Mouse (Mus musculus) heart, adult 18-20 months (tissue): Measurements from ENCODE around the gene Nup98. TPM values are rescaled to one million over a fixed set of nuclear protein-coding genes. Genes with fewer than 3 reads are reported as not detected.

Source experiments
- DNase-seq, 2 experiments: peaks; one replicate each; pipeline ENCODE4 v3.0.0; 2021 to 2022; ENCODE audit warnings: mixed read lengths in 1 of 2
- total RNA-seq, 2 experiments: library from RNA; stranded (reverse); gene quantifications; 2 replicates each; pipeline ENCODE4 v1.2.3; 2021

Nup98 gene
- total RNA-seq, 2 experiments from 2014 or later, result 31.0 to 35.4 TPM

DNA sequence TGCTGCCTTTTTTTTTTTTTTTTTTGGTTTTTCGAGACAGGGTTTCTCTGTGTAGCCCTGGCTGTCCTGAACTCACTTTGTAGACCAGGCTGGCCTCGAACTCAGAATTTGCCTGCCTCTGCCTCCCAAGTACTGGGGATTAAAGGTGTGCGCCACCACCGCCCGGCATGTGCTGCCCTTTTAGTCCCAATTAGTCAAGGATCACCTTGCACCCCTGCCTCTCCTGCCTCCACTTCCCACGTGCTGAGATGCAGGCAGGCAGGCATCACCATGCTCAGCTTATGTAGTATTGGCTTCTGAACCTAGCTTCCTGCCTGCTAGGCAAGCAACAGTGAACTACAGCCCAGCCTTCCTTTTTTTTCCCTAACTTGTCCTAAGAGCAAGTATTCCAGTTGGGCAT, 92.6 kb downstream of the Nup98 start:
- no peak for DNase-seq

- no peak for DNase-seq
Observed at GRCm38 (mm10) chr7:102116579-102117331, 93.2 kb downstream of the Nup98 start, which contains the start of gene Chrna10. TSS of gene Chrna10 (minus strand) at chr7:102116828.

GRCm38 (mm10) chr7:102113151-102113729, 96.7 kb downstream of the Nup98 start:
- no peak for DNase-seq

- no peak for DNase-seq
Observed at GRCm38 (mm10) chr7:102109746-102110145, 100.2 kb downstream of the Nup98 start.

GRCm38 (mm10) chr7:102109171-102109570, 100.8 kb downstream of the Nup98 start, which contains the start of gene Art5:
TSS of gene Art5 (minus strand) at chr7:102109489.
- DNase-seq, result no peak

DNA sequence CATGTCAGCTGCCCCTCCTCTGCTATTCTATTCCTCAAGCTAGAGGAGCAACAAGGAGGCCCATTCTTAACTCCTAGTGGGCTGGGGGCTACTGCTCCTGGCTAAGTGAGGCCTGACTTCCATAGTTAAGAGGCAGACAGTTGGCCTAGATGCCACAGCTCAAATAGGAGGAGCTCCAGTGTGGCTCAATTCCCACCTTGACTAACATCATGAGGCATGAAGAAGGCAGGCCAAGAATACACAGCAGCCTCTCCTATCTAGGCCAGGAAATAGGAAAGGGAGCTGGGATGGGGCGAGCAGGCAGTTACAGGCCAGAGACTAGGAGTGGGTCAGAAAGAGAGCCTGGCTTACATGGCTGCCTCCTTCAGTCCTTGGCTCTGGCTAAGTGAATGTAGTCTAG, 101.8 kb downstream of the Nup98 start:
- DNase-seq, result peak in 1 of 2 experiments; percentile 37

GRCm38 (mm10) chr7:102106700-102107141, 103.3 kb downstream of the Nup98 start:
- peak; percentile 45 to 61 for DNase-seq

DNA sequence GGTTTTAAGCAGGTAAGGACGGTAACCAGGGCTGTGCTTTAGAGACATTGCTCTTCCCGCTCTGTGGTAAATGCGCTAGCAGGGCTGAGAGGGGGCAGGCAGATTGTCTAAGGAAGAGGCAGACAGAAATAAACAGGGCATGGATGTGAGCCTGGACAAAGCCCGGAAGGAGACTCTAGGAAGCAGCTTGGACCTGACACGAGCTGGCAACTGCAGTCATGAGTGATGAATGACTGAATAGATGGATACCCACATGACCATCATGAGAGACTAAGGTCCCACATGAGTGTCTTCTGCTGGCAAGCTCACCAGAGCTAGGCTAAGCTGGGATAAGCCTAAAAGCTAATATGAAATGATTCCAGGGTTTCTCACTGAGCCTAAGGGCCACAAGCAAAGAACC, 105.8 kb downstream of the Nup98 start:
- peak in 1 of 2 experiments; percentile 34 for DNase-seq

- no peak for DNase-seq
Observed at GRCm38 (mm10) chr7:102103555-102103954, 106.4 kb downstream of the Nup98 start.

DNA sequence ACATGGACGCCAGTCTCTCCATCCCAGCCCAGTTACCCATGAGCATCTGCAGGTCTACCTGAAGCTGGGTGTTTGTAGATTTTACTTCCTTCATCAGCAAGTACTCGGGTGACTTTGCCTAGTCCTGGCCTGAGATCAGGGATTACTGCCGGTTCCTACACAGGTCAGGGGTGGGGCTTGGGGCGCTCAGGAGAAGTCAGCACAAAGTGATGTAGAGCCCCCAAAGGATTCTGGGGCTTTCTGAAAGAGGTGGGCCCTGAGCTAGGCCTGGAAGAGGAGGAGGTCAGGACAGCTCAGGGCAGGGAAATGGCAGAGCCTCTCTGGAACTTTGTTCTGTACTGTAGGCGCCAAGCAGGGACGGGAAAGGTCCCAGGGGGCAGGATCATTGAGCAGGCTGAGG, 107.3 kb downstream of the Nup98 start:
- DNase-seq, result peak in 1 of 2 experiments; percentile 31

DNA sequence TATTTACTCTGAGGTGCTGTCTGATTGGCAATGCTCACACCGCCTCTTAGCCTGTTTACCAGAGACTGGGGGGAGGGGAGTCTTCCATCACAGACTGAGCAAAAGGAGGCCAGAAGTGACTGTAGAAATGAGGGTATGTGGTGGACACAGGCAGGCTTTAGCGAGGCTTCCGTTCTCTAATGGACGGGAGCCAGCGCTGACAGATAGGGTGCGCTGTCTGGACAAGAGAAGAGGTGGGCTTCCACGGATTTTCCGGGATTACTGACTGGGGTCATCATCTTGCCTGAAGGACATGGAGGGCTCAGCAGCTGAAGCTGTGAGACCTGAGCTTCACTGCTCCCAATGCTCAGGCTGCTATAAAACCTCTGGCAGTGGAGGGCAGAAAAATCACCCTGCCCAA, 107.7 kb downstream of the Nup98 start:
- DNase-seq, result peak in 1 of 2 experiments; percentile 53

- peak; percentile 71 to 74 for DNase-seq
Observed at GRCm38 (mm10) chr7:102101487-102101886, 108.5 kb downstream of the Nup98 start, which contains the start of gene Art1. TSS of gene Art1 (plus strand) at chr7:102101743.

GRCm38 (mm10) chr7:102100868-102101267, 109.1 kb downstream of the Nup98 start:
- DNase-seq, result no peak

DNA sequence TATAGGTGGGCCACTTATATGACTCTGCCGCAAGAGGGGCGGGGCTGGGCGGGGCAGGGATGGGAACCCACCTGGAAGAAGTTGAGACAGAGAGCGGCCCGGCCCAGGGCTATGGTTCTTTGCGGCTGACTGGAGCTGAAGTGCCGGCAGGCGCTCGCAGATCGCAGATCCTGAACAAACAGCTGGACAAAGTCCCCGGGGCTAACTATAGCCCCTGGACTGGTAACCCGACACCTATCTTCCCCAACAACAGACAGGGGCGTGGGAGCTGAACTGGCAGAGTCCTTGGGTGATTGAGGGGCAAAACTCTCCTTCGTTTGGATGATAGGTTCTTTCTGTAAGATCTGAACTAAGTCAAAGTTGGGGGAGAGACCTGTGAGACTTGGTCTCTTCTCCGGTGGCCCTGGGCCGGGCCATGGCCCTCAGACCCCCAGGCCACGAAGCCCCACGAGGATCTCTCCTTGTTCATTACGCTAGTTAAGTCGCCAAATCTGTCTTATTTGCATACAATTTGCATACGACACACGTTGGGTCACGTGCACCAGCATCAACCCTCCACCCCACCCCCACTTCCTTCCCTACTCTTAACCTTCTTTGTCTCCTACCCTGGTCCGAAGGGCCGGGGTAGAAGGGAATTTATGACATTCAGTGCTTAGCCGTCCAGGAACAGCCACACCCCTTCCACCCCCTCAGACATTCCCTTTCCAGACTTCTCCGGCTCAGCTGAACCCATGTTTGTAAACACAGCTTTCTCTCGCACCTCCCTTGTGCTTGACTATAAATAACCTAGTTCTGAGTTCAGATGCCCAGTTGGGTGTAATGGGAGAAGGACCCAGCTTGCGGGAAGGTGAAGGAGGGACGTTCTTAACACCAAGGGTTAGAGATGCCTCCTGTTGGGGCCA, 110.0 kb downstream of the Nup98 start:
- DNase-seq, result peak; percentile 56 to 67

DNA sequence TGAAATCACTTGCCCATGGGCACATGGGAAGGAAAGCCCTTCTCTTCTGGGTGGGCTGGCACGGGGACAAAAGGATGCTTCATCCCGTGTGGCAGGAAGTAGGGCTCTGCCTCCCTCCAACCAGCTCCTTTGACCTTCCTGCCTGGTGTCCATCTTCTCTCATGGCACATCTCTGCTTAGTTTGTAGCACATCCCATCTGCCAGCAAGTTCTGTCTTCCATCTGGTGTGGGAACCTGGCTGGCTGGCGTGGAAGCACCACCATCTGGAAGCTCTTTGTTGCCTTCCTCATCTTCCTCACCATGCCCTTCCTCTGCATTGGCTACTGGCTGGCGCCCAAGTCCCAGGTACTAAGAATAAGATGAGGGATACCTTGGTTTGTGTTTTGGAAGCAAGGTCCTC, 122.6 kb downstream of the Nup98 start:
- no peak for DNase-seq

GRCm38 (mm10) chr7:102084041-102084696, 125.8 kb downstream of the Nup98 start:
- DNase-seq, result no peak

GRCm38 (mm10) chr7:102082816-102083215, 127.2 kb downstream of the Nup98 start, which contains the start of gene Trpc2:
TSS of gene Trpc2 (plus strand) at chr7:102083116.
- DNase-seq, result no peak

GRCm38 (mm10) chr7:102081784-102082183, 128.2 kb downstream of the Nup98 start:
- no peak for DNase-seq

DNA sequence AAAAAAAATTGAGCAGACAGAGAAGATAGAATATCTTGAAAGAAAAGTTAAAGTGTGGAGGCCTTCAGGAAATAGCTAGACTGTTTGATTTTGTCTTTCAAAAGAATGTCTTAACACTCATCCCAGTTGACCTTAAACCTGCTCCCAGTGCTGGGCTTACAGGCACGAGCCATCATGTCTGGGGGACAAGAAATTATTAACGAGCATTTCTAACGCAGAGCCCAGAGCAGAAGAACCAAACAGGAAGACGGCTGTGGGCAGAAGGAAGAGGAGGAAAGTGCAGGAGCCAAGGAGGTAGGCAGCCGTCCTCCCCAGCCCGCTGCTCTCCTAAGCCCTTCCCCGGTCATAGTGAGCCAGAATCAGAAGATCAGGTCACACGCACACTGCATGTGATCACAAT, 129.7 kb downstream of the Nup98 start:
- DNase-seq, result no peak

GRCm38 (mm10) chr7:102078517-102078916, 131.5 kb downstream of the Nup98 start:
- peak in 1 of 2 experiments; percentile 50 for DNase-seq

- DNase-seq, result peak in 1 of 2 experiments; percentile 28
Observed at GRCm38 (mm10) chr7:102076714-102077296, 133.2 kb downstream of the Nup98 start.
